Mouse (Mus musculus) NIH3T3 (cell line): Measurements from ENCODE around the gene Srsf3.
A peak's percentile ranks its signal among the peaks of the same experiment; 100 is the strongest.

Experiments used
- DNase-seq: peaks from one replicate; pipeline ENCODE4 v3.0.0-alpha.2; 2012; ENCODE audit warnings: low read depth

The Srsf3 gene

GRCm38 (mm10) chr17:29045741-29046530, 13.5 kb downstream of the Srsf3 start:
- DNase-seq = peak; percentile 48

- no peak for DNase-seq
These were observed 14.4 kb downstream of the Srsf3 start for GRCm38 (mm10) chr17:29046863-29047262.

- DNase-seq = no peak
These were observed 15.5 kb downstream of the Srsf3 start for GRCm38 (mm10) chr17:29047697-29048514.

GRCm38 (mm10) chr17:29048748-29049507, 16.5 kb downstream of the Srsf3 start:
- peak; percentile 92 for DNase-seq

- DNase-seq = no peak
These were observed 17.1 kb downstream of the Srsf3 start for GRCm38 (mm10) chr17:29049508-29049889.

- no peak for DNase-seq
These were observed 17.5 kb downstream of the Srsf3 start for GRCm38 (mm10) chr17:29049923-29050322.

GRCm38 (mm10) chr17:29050791-29051190, 18.4 kb downstream of the Srsf3 start:
- DNase-seq = no peak

- DNase-seq = no peak
These were observed 20.6 kb downstream of the Srsf3 start for GRCm38 (mm10) chr17:29053067-29053466.

- peak; percentile 77 for DNase-seq
These were observed 21.4 kb downstream of the Srsf3 start for GRCm38 (mm10) chr17:29053841-29054240.

- no peak for DNase-seq
These were observed 22.0 kb downstream of the Srsf3 start for GRCm38 (mm10) chr17:29054429-29054828.

- DNase-seq = no peak
These were observed 23.2 kb downstream of the Srsf3 start for GRCm38 (mm10) chr17:29055586-29055985.

- no peak for DNase-seq
These were observed 23.8 kb downstream of the Srsf3 start for GRCm38 (mm10) chr17:29056207-29056606.

GRCm38 (mm10) chr17:29056699-29057151, 24.3 kb downstream of the Srsf3 start:
- no peak for DNase-seq

- DNase-seq = no peak
These were observed 25.0 kb downstream of the Srsf3 start for GRCm38 (mm10) chr17:29057361-29057890.

- DNase-seq = peak; percentile 41
These were observed 25.5 kb downstream of the Srsf3 start for GRCm38 (mm10) chr17:29057961-29058360.

- no peak for DNase-seq
These were observed 26.1 kb downstream of the Srsf3 start for GRCm38 (mm10) chr17:29058487-29058886.

- DNase-seq = no peak
These were observed 27.2 kb downstream of the Srsf3 start for GRCm38 (mm10) chr17:29059581-29059980.

- no peak for DNase-seq
These were observed 28.5 kb downstream of the Srsf3 start for GRCm38 (mm10) chr17:29060946-29061345.

GRCm38 (mm10) chr17:29062119-29063035, 29.9 kb downstream of the Srsf3 start:
- peak; percentile 88 for DNase-seq

GRCm38 (mm10) chr17:29063121-29063987, 30.9 kb downstream of the Srsf3 start:
- DNase-seq = peak; percentile 71
